Mouse (Mus musculus) stomach, embryonic 15.5 days (tissue): ENCODE measurements around the gene Mfsd4a. TPM values are rescaled to one million over a fixed set of nuclear protein-coding genes. Genes with fewer than 3 reads are reported as not detected.
A peak's percentile ranks its signal among the peaks of the same experiment; 100 is the strongest.

ENCODE experiments used
- ATAC-seq: fragments of 200-750 bp; cut with Nextera tagmentation; 2 replicates; pipeline ENCODE4 v1.8.0; 2017; ENCODE audit warnings: low read depth, moderate number of reproducible peaks, moderate TSS enrichment; ENCODE audit not compliant: insufficient read depth, low FRiP score
- H3K27ac ChIP-seq: fragments of 300-500 bp; sonication (generic); 2 replicates; pipeline ENCODE4 v1.5.1; 2015; ENCODE audit warnings: mild to moderate bottlenecking, inconsistent platforms
- H3K27me3 ChIP-seq: fragments of 300-500 bp; sonication (generic); replicated peaks from 2 replicates; pipeline ENCODE4 v1.6.1; 2015; ENCODE audit warnings: inconsistent platforms
- H3K36me3 ChIP-seq: fragments of 300-500 bp; sonication (generic); 2 replicates; pipeline ENCODE4 v1.6.1; 2015; ENCODE audit warnings: inconsistent platforms
- H3K4me1 ChIP-seq: fragments of 300-500 bp; sonication (generic); 2 replicates; pipeline ENCODE4 v1.6.1; 2015; ENCODE audit warnings: inconsistent platforms
- H3K4me2 ChIP-seq: fragments of 300-500 bp; sonication (generic); 2 replicates; pipeline ENCODE4 v1.6.1; 2015; ENCODE audit warnings: mild to moderate bottlenecking, inconsistent platforms
- H3K4me3 ChIP-seq: fragments of 300-500 bp; sonication (generic); replicated peaks from 2 replicates; pipeline ENCODE4 v1.5.1; 2015; ENCODE audit warnings: inconsistent platforms
- H3K9ac ChIP-seq: fragments of 300-500 bp; sonication (generic); 2 replicates; pipeline ENCODE4 v1.6.1; 2015; ENCODE audit warnings: inconsistent platforms
- H3K9me3 ChIP-seq: fragments of 300-500 bp; sonication (generic); 2 replicates; pipeline ENCODE4 v1.6.1; 2016; ENCODE audit warnings: inconsistent platforms
- WGBS: fragments of 180-500 bp; shearing (Covaris S2); methylation state at CpG from one replicate; pipeline ENCODE4 v1.1.7; 2015; 5-methylcytosine and 5-hydroxymethylcytosine counted together
- polyA plus RNA-seq: library from polyadenylated mRNA; unstranded; fragments of >200 nt; fragmentation: Nextera tagmentation; extraction: Ambion mirVana; gene quantifications from 2 replicates; pipeline ENCODE4 v1.2.1, GENCODE M21; 2015

Gene Mfsd4a
- polyA plus RNA-seq, 1 experiment from 2014 or later, result 9.8 TPM

- Histone ChIP-seq H3K9ac (no peak overlapping the region), H3K27me3 (peaks cover 22% of the 10 kb centered on the region), H3K36me3 (no peaks in the 10 kb centered on the region), H3K4me1 (peaks cover 16% of the 10 kb centered on the region), H3K9me3 (no peaks in the 10 kb centered on the region), H3K27ac (no peak overlapping the region), H3K4me2 (no peak overlapping the region), H3K4me3 (no peak overlapping the region)
- WGBS, result 80% methylated on average over 4 of the region's 4 CpGs
- ATAC-seq, result no peak
These were observed 4.8 kb downstream of the Mfsd4a start for GRCm38 (mm10) chr1:132063096-132063495.

DNA sequence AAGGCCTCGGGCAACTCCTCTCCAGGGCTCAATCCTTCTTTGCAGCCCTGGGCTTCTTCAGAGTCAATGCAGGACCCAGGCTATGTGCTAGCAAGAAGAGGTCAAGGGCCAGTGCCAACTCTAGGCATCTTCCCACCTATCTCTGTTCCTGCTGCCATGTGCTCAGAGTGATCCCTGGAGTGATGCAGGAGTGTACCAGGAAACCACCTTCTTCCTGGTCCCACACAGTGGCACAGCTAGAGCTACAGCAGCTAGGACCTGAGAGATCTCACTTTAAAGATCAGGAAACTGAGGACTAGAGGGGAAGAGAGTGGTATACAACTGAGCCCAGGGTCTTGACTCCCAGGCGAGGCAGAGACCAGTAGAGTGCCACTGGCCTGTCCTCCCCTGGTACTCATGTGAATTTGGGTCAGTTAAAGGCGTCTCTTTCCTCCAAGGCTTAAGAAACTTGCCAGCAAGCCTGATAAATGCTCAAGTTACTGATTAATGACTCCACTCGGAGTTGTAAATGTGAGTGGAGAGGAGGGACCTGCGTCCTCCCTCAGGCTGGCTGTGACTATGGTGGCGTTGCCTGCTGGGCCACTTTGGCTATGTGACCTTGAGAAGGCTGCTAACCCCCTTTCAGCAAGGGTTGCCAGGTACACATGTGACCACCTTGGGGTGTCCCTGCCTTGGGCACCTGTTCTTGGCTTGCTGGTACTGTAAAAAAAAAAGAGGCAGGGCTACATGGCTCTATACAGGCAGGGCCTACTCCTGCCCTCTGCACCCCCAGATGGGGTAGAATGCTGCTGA, 5.9 kb downstream of the Mfsd4a start:
- no peak overlapping the region for H3K4me3 ChIP-seq
- ATAC-seq, result peak; percentile 37
- H3K27ac ChIP-seq, result peak overlapping the region; percentile 6; the same call in 1 of the 2 replicates
- H3K36me3 ChIP-seq, result no peaks in the 10 kb centered on the region
- peaks cover 5% of the 10 kb centered on the region; the same call in 1 of the 2 replicates for H3K4me1 ChIP-seq
- no peak overlapping the region for H3K9ac ChIP-seq
- H3K27me3 ChIP-seq, result peaks cover 12% of the 10 kb centered on the region
- 44% methylated on average over 6 of the region's 6 CpGs for WGBS
- H3K4me2 ChIP-seq, result no peak overlapping the region
- H3K9me3 ChIP-seq, result no peaks in the 10 kb centered on the region

DNA sequence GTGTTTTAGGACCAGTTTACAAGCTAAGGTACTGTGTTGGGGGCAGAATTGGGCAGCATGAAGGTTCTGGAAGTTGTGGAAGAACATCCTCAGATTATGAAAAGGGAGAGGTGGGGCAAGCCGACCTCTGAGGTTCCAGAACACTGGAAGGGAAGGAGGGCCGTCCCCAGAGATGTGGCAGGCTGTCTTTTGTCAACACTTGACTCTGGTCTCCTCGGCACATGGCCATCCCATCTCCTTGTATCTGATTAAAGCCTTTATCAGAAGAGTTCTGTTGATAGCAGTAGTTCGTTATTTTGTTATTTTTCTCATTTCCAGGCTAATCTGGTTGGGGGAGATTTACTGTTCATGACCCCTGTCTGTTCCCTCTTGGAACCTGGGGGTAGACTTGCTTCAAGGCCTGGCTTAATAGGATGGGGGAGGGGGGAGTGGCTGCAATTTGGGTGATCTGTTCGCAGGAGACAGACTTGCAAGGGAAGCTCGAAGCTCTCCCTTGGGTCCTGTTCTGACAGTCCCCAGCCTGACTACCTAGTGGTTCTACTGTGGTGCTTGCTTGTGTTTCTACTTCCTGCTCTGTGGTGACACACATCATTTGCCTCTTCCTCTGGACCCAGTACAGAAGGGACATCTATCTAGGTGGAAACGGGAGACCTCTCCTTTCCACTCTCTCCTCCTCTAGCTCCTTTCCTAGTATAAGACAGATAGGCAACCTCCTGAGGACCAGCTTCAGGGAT, 7.7 kb downstream of the Mfsd4a start:
- H3K36me3 ChIP-seq, result no peaks in the 10 kb centered on the region
- WGBS, result 43% methylated on average over 7 of the region's 7 CpGs
- peaks cover 3% of the 10 kb centered on the region; the same call in 1 of the 2 replicates for H3K4me1 ChIP-seq
- no peak overlapping the region for H3K27ac ChIP-seq
- no peaks in the 10 kb centered on the region for H3K9me3 ChIP-seq
- no peak overlapping the region for H3K4me2 ChIP-seq
- no peak overlapping the region for H3K4me3 ChIP-seq
- H3K27me3 ChIP-seq, result no peaks in the 10 kb centered on the region
- no peak overlapping the region for H3K9ac ChIP-seq
- ATAC-seq, result no peak

DNA sequence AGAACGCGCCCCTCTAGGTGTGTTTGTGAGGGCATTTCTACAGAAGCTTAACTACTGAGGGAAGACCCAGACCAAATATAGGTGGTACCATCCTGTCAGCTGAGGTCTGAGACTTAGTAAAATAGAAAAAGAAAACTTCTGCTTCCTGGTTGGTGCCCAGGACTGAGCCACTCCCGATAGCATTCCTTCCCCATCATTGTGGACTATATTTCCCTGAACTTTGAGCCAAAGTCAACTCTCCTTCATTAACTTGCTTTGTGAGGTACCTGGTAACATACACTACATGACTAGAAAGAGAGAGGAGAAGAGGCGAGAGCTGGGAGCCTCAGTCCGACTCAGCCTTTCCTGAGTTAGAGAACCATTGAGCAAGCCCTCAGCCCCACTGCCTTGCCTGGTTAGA, 9.3 kb downstream of the Mfsd4a start:
- H3K4me3 ChIP-seq, result no peak overlapping the region
- H3K27me3 ChIP-seq, result no peaks in the 10 kb centered on the region
- H3K4me1 ChIP-seq, result peaks cover 3% of the 10 kb centered on the region; the same call in 1 of the 2 replicates
- ATAC-seq, result no peak
- H3K9me3 ChIP-seq, result no peaks in the 10 kb centered on the region
- WGBS, result 85% methylated on average over 5 of the region's 5 CpGs
- H3K36me3 ChIP-seq, result no peaks in the 10 kb centered on the region
- no peak overlapping the region for H3K9ac ChIP-seq
- H3K27ac ChIP-seq, result no peak overlapping the region
- no peak overlapping the region for H3K4me2 ChIP-seq

- Histone ChIP-seq H3K27ac (no peak overlapping the region), H3K9me3 (no peaks in the 10 kb centered on the region), H3K4me3 (no peak overlapping the region), H3K4me1 (no peaks in the 10 kb centered on the region), H3K4me2 (no peak overlapping the region), H3K27me3 (no peaks in the 10 kb centered on the region), H3K9ac (no peak overlapping the region), H3K36me3 (no peaks in the 10 kb centered on the region)
- WGBS, result 76% methylated on average over 7 of the region's 7 CpGs
- no peak for ATAC-seq
These were observed 12.7 kb downstream of the Mfsd4a start for GRCm38 (mm10) chr1:132055054-132055664.

GRCm38 (mm10) chr1:132054387-132054786, 13.5 kb downstream of the Mfsd4a start:
- no peak for ATAC-seq
- Histone ChIP-seq H3K36me3 (no peaks in the 10 kb centered on the region), H3K4me2 (no peak overlapping the region), H3K27ac (no peak overlapping the region), H3K9ac (no peak overlapping the region), H3K27me3 (no peaks in the 10 kb centered on the region), H3K4me1 (no peaks in the 10 kb centered on the region), H3K4me3 (no peak overlapping the region), H3K9me3 (no peaks in the 10 kb centered on the region)
- WGBS, result 79% methylated on average over 3 of the region's 3 CpGs

DNA sequence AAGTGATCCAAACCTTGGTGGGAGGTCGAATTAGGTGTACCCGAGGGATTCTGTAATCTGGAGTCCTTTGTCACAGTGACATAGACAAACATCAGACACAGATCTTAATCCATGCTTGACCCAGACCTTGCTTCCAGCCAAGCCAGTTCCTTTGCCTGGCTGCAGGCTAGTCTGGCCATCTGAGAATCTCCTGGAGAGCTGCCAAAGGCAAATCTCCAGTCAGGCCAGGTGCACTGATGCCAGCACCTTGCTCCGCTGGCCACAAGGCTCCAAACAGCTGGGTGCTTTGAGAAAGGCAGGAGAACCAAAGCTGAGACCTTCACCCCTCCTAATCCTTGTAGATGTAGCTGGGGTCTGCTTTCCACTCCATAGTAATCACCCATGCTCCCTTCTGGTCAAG, 16.1 kb downstream of the Mfsd4a start:
- no peak for ATAC-seq
- Histone ChIP-seq H3K4me1 (no peaks in the 10 kb centered on the region), H3K27me3 (no peaks in the 10 kb centered on the region), H3K27ac (no peak overlapping the region), H3K4me2 (no peak overlapping the region), H3K4me3 (no peak overlapping the region), H3K9ac (no peak overlapping the region), H3K36me3 (no peaks in the 10 kb centered on the region), H3K9me3 (no peaks in the 10 kb centered on the region)
- WGBS, result 59% methylated on average over 3 of the region's 3 CpGs

DNA sequence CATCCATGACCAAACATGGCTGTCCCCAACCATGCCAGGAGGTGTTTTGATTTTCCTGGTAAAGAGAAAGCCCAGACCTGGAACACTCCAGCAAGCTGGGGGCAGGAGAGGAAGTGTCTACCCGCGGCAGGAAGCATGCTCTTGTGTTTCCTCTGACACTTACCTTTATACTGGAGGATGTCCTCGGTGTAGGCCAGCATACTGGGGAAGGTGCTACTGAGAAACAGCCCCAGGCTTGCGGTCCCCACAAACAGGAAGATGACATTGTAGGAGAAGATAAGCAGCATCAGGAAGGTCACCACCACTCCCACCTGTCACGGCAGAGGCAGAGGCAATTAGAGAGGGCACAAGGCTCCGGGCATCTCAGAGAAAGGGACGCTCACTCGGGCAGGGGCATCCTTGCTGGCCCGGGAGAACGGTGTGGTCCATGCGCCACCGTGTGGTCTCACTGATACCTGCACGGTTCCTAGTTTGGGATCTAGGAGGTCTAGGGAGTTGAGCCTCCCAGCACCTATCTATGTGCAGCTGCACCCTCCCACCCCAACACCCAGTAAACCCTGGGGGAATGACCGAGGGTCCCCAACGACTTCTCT, 21.6 kb downstream of the Mfsd4a start:
- no peak overlapping the region for H3K4me2 ChIP-seq
- WGBS, result 20% methylated on average over 15 of the region's 15 CpGs
- H3K27ac ChIP-seq, result no peak overlapping the region
- H3K9ac ChIP-seq, result no peak overlapping the region
- H3K4me1 ChIP-seq, result no peaks in the 10 kb centered on the region
- no peaks in the 10 kb centered on the region for H3K9me3 ChIP-seq
- peak; percentile 59; the same call in 1 of the 2 replicates for ATAC-seq
- no peaks in the 10 kb centered on the region for H3K36me3 ChIP-seq
- H3K27me3 ChIP-seq, result no peaks in the 10 kb centered on the region
- no peak overlapping the region for H3K4me3 ChIP-seq

GRCm38 (mm10) chr1:132043759-132044158, 24.1 kb downstream of the Mfsd4a start:
- Histone ChIP-seq H3K9me3 (no peaks in the 10 kb centered on the region), H3K4me3 (no peak overlapping the region), H3K27me3 (no peaks in the 10 kb centered on the region), H3K36me3 (no peaks in the 10 kb centered on the region), H3K4me2 (no peak overlapping the region), H3K4me1 (no peaks in the 10 kb centered on the region), H3K9ac (no peak overlapping the region), H3K27ac (no peak overlapping the region)
- WGBS, result 56% methylated on average over 4 of the region's 4 CpGs
- no peak for ATAC-seq

GRCm38 (mm10) chr1:132040201-132040621, 27.7 kb downstream of the Mfsd4a start:
- Histone ChIP-seq H3K9ac (no peak overlapping the region), H3K36me3 (no peaks in the 10 kb centered on the region), H3K4me2 (no peak overlapping the region), H3K9me3 (no peaks in the 10 kb centered on the region), H3K27ac (no peak overlapping the region; the same call in 1 of the 2 replicates), H3K4me1 (no peaks in the 10 kb centered on the region), H3K27me3 (no peaks in the 10 kb centered on the region), H3K4me3 (no peak overlapping the region)
- no peak for ATAC-seq
- WGBS, result 67% methylated on average over 9 of the region's 9 CpGs

GRCm38 (mm10) chr1:132038753-132039152, 29.1 kb downstream of the Mfsd4a start:
- H3K27ac ChIP-seq, result no peak overlapping the region
- H3K4me1 ChIP-seq, result no peaks in the 10 kb centered on the region
- no peak overlapping the region for H3K9ac ChIP-seq
- 0 out of 2 replicates have a peak, but pooled peaks cover 5% of the 10 kb centered on the region for H3K36me3 ChIP-seq
- no peak for ATAC-seq
- no peak overlapping the region for H3K4me3 ChIP-seq
- H3K27me3 ChIP-seq, result no peaks in the 10 kb centered on the region
- H3K4me2 ChIP-seq, result no peak overlapping the region
- no peaks in the 10 kb centered on the region for H3K9me3 ChIP-seq
- 65% methylated on average over 5 of the region's 5 CpGs for WGBS
